Mouse (Mus musculus) cortical plate, adult 2 months (tissue): ENCODE results near the gene Rsrc1.

Source experiments
- CTCF ChIP-seq: fragments of 200-500 bp; IDR thresholded peaks from 2 replicates; pipeline ENCODE4 v1.5.1; 2011; ENCODE audit warnings: mild to moderate bottlenecking, control low read depth, low read length; ENCODE audit not compliant: insufficient read depth; ENCODE audit errors: extremely low read depth
- POLR2A ChIP-seq: fragments of 200-500 bp; IDR thresholded peaks from 2 replicates; pipeline ENCODE4 v1.6.1; 2011; ENCODE audit warnings: mild to moderate bottlenecking, low read length, control low read depth; ENCODE audit not compliant: insufficient read depth; ENCODE audit errors: extremely low read depth

GRCm38 (mm10) chr3:67378215-67378614, 397.0 kb downstream of the Rsrc1 start:
- TF ChIP-seq POLR2A: no peak
- TF ChIP-seq CTCF: no peak
